Mouse (Mus musculus) cerebellum, adult 8-10 months (tissue): ENCODE measurements around the gene Fads3.
A peak's percentile ranks its signal among the peaks of the same experiment; 100 is the strongest.

Source experiments
- DNase-seq: peaks from one replicate; pipeline ENCODE4 v3.0.0; 2022

Fads3 gene

DNA sequence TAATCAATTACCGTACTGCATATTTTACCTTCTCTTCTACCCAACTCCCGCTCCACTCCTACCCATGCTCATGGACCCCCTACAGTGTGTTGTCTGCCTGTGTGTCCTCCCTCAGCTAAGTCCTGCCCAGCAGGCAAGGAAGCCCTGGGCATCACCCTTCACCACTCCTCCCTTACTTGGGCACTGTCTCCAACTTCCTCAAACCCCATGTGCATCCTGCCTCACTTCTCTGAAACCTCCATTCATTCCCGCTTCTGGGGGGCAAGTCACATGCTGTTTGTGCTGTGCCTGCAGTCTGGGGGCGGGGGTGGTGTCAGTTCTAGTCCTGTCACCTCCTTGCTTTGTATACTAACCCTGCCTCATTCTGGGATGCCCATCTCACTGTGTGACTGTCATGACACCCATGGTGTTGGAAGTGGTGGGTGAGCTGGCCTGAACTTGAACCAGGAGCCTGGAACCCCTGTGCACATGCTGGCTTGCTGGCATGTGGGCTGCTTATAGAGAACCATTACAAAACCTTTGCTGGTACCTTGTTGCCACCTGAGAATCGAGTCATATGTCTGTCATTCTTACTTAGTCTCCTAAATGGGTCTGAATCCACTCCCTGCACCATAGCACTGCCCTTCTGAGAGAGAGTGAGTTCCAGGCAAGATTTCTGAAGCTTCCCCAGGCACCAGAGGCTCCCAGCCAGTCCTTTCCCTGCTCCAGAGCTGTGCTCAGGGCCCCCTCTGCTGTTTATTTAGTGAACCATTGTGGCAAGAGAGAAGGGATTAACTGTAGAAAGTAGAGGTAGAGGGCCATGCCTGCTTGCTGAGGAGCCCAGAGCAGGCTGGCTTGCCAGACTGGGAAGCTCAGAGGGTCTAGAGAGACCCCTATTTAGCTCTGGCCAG lies 18.7 kb upstream of the Fads3 start:
- no peak for DNase-seq

- no peak for DNase-seq
These were observed 18.0 kb upstream of the Fads3 start for GRCm38 (mm10) chr19:10023304-10023758.

DNA sequence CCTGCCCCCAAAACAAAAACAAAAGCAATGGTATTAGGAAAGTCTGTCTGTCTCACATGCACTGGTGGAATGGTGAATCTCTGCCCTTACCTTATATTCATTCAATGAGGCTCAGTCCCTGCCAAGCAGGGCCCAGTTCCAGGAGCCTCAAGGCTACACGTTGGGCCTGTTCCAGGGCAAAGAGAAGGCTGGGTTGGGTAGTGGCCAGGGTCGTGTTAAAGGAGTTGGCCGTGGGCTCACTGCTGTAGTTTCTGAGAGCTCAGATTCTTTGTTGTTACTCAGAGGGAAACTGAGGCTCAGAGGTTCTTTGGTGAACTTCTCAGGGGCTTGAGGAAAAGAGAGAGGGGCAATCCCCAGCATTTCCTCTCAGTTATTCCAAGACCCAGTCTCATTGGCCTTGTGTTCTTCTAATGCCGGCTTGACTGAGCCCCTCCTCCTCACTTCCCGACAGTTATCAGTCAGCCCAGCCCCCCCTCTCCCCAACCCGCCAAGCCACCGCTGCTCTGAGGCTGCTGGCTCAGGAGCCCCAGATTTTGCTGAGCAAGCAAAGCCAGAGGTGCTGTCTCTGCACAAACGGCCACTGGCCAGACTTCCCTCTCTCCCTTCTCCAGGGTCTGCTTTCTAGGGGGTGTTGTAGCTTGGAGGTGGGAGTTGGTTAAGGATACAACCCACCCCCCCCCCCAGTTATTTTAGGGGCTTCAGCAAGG lies 16.0 kb upstream of the Fads3 start:
- no peak for DNase-seq

DNA sequence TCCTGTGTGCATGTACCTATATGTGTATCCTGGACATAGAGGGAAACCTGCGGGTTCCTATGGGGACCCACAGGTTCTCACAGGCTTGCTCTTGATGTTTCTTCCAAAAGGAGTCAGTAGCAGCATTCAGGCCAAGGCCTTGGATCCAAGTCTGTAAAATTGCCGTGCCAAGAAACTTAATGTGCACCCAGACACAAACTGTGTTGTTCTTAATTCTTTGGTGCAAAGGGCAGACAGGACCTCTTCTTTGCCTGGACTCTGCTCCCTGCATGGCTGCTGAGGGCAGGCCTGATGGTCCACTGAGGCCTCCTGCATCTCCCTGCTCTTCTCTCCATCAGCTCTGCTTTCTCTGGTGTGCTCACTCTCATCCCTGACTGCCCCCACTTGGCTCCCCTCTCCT lies 11.6 kb upstream of the Fads3 start:
- no peak for DNase-seq

DNA sequence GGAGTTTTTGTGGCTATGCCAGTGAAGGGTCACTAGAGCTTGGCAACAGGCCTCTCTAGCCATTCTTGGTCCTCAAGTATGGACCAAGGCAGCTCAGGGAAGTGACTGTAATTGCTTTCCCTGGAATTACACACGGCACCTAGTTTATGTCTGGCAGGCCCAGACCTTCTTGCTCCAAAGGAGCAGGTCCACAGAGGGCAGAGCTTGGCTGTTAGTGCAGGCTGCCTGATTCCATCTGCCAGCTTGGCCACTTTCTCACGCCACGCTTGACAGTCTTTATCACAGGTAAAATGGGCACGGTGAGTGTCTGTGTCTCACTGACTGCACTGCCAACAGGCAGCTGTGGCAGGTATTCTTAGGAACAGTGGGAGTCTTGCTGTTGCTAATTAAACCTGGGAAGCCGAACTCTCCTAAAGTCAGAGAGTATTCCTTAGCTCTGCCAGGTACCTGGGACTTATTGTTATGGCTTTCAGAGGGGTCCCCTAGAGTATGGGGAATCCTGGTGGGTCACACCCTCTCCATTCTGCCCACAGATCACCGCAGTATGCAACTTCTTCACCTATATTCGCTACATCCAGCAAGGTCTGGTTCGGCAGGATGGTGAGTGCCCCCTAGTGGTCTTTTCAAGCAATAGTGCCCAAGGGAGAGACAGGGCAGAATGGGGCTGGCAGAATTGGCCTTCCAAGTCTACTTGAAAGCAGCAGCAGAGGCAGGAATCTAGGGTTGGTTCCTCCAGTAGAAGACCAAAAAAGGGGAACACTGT lies 8.0 kb upstream of the Fads3 start:
- DNase-seq, result peak; percentile 63

DNA sequence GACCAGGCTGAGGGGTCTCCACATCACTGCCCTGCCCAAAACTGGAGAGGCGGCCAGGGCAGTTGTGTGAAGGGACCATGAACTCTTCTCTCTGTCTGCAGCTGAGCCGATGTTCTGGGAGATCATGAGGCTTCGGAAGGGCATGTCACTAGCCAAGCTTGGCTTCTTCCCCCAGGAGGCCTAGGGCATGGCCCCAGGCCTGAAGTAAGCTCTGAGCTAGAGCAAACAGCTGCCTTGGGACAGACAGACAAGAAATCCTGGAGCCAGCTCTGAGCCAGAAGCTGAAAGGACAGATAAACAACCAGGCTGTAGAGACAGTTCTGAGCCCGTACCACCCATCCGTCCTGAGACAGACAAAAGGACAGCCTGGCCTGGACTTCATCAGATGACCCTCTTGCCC lies 7.0 kb upstream of the Fads3 start:
- no peak for DNase-seq

- DNase-seq, result peak; percentile 67
These were observed 6.5 kb upstream of the Fads3 start for GRCm38 (mm10) chr19:10034785-10035447.

DNA sequence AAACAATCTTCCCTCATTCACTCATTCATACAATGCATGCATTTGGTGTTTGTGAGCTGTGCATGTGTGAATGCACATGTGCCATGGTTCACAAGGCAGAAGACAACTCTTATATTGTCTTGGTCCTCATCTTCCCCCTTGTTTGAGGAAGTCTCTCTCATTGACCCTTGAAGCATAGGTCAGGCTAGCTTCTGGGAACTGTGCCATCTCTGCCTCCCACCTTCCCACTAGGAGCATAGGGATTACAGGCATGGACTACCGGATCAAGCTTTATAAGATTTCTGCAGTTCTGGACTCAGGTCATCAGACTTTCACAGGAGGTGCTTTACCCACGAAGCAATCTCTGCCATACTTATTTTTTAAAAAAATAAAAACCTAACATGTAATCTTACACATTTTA lies 3.8 kb upstream of the Fads3 start:
- DNase-seq, result no peak

DNA sequence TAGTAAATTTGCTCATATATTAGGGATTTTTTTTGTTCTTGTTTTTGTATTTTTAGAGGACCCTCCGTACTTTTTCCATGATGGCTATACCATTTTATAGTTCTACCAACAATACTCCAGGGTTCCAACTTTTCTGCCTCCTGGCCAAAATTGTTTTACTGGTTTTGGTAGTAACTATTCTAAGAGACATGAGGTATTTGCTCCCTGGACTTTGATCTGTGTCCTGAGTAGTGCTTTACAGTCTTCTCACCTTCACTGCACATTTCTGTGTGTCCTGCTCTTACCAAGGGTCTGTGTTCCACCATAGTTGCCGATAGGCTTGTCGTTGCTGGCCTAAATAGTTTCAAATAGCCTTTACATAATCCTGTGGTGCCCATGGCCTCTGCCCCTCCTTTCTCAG lies 3.0 kb upstream of the Fads3 start:
- DNase-seq, result no peak

GRCm38 (mm10) chr19:10038910-10039309 lies 2.5 kb upstream of the Fads3 start:
- DNase-seq, result no peak

GRCm38 (mm10) chr19:10039615-10040014 lies 1.8 kb upstream of the Fads3 start:
- no peak for DNase-seq

DNA sequence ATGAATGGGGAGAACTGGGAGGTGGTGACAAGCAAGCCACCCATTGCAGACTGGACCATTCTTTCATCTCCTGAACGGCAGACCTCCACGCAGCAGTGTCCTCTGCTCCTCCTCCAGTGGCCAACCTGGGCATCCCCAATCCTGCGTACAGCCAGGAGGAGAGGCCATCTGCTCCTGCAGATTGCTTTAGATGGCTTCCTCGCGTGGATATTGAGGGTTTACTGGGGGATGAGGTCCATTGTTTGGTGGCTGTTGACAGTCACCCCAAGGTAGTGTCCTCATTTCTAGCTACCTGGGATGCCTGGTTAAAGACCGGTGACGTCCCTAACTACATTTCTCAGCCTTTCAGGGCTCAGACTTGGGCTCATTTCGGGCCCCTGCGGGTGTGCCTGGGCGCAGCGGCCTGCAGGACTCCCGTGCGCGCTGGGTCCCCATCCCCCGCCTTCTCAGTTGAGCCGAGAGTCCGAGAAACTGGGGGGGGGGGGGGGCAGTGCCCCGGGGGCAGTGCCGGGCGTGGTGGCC lies 442 bp upstream of the Fads3 start:
- DNase-seq, result peak; percentile 79

DNA sequence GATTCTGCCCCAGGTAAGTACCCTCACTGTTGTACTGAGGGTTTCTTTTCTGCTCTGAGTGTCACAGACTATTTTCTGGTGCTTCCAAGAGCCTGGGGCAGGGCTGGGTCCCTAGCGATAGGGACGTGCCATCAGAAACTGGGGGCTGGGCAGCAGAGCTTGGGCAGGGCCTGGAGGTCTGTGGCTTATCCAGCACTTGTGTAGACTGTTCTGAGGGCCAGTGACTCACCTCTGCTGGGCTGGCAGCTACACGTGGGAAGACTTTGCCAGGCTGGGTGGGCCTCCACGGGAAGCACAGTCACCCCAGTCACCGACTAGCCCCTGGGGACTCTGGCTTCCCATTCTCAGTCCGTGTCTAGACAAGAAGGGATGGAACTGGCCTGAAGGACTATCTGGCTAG lies 863 bp downstream of the Fads3 start:
- DNase-seq, result no peak

DNA sequence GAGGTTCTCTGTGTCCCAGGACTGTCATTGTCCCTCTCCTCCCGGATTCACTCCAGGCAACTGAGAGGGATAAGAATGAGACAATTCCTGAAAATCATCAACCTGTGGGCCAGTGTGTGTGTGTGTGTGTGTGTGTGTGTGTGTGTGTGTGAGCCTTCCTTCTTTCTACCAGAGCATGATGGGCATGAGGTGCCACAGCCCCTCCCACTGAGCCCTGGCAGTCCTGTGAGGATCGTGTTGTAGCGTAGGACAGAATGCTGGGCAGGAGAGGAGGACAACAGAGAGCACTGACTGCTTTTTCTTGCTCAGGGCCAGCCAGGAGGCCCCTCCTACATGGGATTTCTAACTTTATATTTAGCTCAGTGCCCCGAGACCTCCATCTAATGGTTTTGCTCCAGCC lies 1.4 kb downstream of the Fads3 start:
- no peak for DNase-seq

DNA sequence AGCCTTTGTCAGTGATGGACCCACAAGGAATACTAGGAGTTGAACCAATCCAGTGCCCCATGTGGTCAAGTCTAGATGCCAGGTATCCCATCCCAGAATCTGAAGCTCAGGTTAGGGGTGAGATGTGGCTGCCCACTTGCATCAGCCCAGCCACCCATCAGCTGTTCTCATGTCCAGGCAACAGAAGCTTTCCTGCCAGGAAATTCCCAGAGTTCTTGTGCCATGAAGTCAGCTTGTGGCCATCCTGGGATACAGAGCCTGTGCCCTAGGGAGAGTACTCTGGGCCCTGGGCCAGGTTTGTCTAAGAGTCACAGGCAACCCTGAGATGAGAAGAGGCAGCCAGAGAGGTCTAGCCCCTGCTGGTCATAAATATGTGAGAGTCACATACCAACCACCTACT lies 2.3 kb downstream of the Fads3 start:
- no peak for DNase-seq

- DNase-seq, result no peak
These were observed 4.3 kb downstream of the Fads3 start for GRCm38 (mm10) chr19:10045707-10046106.

DNA sequence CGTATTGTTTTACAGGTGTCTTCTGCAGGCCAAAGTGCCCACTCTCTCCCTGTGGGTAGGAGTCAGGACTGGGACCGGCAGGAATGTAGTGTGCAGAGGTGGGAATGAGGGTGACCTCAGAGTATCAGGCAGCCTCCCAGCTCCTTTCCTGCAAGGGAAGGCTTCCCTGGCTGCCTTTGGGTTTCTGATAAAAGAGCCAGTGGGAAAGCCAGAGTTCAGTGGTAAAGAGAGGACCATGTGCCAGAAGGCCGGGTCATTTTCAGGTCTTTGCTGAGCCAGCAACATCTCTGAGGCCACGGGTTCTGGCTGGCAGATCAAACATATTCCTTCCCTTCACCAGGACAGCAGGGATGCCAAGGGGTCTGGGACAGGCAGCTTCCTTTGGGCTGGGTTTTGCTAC lies 5.0 kb downstream of the Fads3 start:
- DNase-seq, result no peak

GRCm38 (mm10) chr19:10046983-10047382 lies 5.6 kb downstream of the Fads3 start:
- no peak for DNase-seq

- DNase-seq, result no peak
These were observed 8.2 kb downstream of the Fads3 start for GRCm38 (mm10) chr19:10049533-10049932.

- DNase-seq, result no peak
These were observed 9.1 kb downstream of the Fads3 start for GRCm38 (mm10) chr19:10050438-10050837.

- no peak for DNase-seq
These were observed 11.3 kb downstream of the Fads3 start for GRCm38 (mm10) chr19:10052698-10053097.

- no peak for DNase-seq
These were observed 12.4 kb downstream of the Fads3 start for GRCm38 (mm10) chr19:10053692-10054260.
